Mouse (Mus musculus) heart, adult 2 months (tissue): Measurements from ENCODE around the gene Lce3a.

Experiments used
- CTCF ChIP-seq: fragments of 200-600 bp; IDR thresholded peaks from 2 replicates; pipeline ENCODE4 v1.8.1; 2022; ENCODE audit warnings: antibody characterized with exemption, mild to moderate bottlenecking, moderate library complexity
- POLR2A ChIP-seq: fragments of 200-500 bp; IDR thresholded peaks from 2 replicates; pipeline ENCODE4 v1.6.1; 2011; ENCODE audit warnings: mild to moderate bottlenecking, low read depth, low read length, control low read depth; ENCODE audit not compliant: insufficient read depth

GRCm38 (mm10) chr3:92966761-92967160 is 40.7 kb upstream of the Lce3a start, which contains the start of gene Lce3e:
- TF ChIP-seq CTCF = no peak
- no peak for TF ChIP-seq POLR2A
